Mouse (Mus musculus): Measurements from ENCODE around the gene Poll. TPM values are rescaled to one million over a fixed set of nuclear protein-coding genes. Genes with fewer than 3 reads are reported as not detected.

The Poll gene
- total and polyA plus RNA-seq, 2 experiments from 2014 or later: 10.8 to 11.8 TPM

- no peak for ATAC-seq
- no peak overlapping the region for H3K4me2 ChIP-seq (ENCODE audit: low read depth)
- no peak overlapping the region for H3K9ac ChIP-seq
- TF ChIP-seq CTCF (IDR thresholded peaks at IDR 0.05; ENCODE audit: low read depth): no peak
- no peak for DNase-seq
- H3K27ac ChIP-seq (ENCODE audit: low read depth, low read length): no peak overlapping the region
- H3K9me3 ChIP-seq (ENCODE audit: low read length): no peaks in the 10 kb centered on the region
- peaks cover 3% of the 10 kb centered on the region for H3K4me1 ChIP-seq (ENCODE audit: insufficient read depth)
- 60% methylated on average over 6 of the region's 6 CpGs for WGBS
- H3K36me3 ChIP-seq (ENCODE audit: insufficient read depth): peaks cover 4% of the 10 kb centered on the region; the same call in 1 of the 2 replicates
- H3K27me3 ChIP-seq (ENCODE audit: insufficient read depth, low read length): no peaks in the 10 kb centered on the region
- H3K4me3 ChIP-seq (ENCODE audit: low read depth, low read length): no peak overlapping the region
Observed at GRCm38 (mm10) chr19:45535929-45536328, 24.4 kb downstream of the Poll start.

GRCm38 (mm10) chr19:45535214-45535735 lies 25.1 kb downstream of the Poll start:
- Histone ChIP-seq H3K4me1 (ENCODE audit: insufficient read depth) (no peaks in the 10 kb centered on the region), H3K36me3 (ENCODE audit: insufficient read depth) (peaks cover 10% of the 10 kb centered on the region), H3K27me3 (ENCODE audit: insufficient read depth, low read length) (no peaks in the 10 kb centered on the region), H3K27ac (ENCODE audit: low read depth, low read length) (no peak overlapping the region), H3K9me3 (ENCODE audit: low read length) (no peaks in the 10 kb centered on the region), H3K4me2 (ENCODE audit: low read depth) (no peak overlapping the region), H3K4me3 (ENCODE audit: low read depth, low read length) (no peak overlapping the region), H3K9ac (no peak overlapping the region)
- DNase-seq: no peak
- WGBS: 83% methylated on average over 8 of the region's 8 CpGs
- ATAC-seq: no peak
- TF ChIP-seq CTCF (IDR thresholded peaks at IDR 0.05; ENCODE audit: low read depth): no peak

- no peak overlapping the region for H3K4me3 ChIP-seq (ENCODE audit: low read depth, low read length)
- H3K9me3 ChIP-seq (ENCODE audit: low read length): no peaks in the 10 kb centered on the region
- no peaks in the 10 kb centered on the region for H3K4me1 ChIP-seq (ENCODE audit: insufficient read depth)
- ATAC-seq (no peak), DNase-seq (no peak)
- H3K27me3 ChIP-seq (ENCODE audit: insufficient read depth, low read length): no peaks in the 10 kb centered on the region
- no peak overlapping the region for H3K4me2 ChIP-seq (ENCODE audit: low read depth)
- no peak for TF ChIP-seq CTCF (IDR thresholded peaks at IDR 0.05; ENCODE audit: low read depth)
- no peak overlapping the region for H3K9ac ChIP-seq
- H3K27ac ChIP-seq (ENCODE audit: low read depth, low read length): no peak overlapping the region
- peaks cover 24% of the 10 kb centered on the region for H3K36me3 ChIP-seq (ENCODE audit: insufficient read depth)
- 54% methylated on average over 7 of the region's 7 CpGs for WGBS
Observed at GRCm38 (mm10) chr19:45533617-45534016, 26.7 kb downstream of the Poll start.

- Histone ChIP-seq H3K36me3 (ENCODE audit: insufficient read depth) (peaks cover 43% of the 10 kb centered on the region), H3K9me3 (ENCODE audit: low read length) (no peaks in the 10 kb centered on the region), H3K4me3 (ENCODE audit: low read depth, low read length) (no peak overlapping the region), H3K27me3 (ENCODE audit: insufficient read depth, low read length) (no peaks in the 10 kb centered on the region), H3K9ac (no peak overlapping the region), H3K27ac (ENCODE audit: low read depth, low read length) (no peak overlapping the region), H3K4me2 (ENCODE audit: low read depth) (no peak overlapping the region), H3K4me1 (ENCODE audit: insufficient read depth) (no peaks in the 10 kb centered on the region)
- DNase-seq: no peak
- no peak for TF ChIP-seq CTCF (IDR thresholded peaks at IDR 0.05; ENCODE audit: low read depth)
- 68% methylated on average over 6 of the region's 6 CpGs for WGBS
- no peak for ATAC-seq
Observed at GRCm38 (mm10) chr19:45531554-45531953, 28.8 kb downstream of the Poll start.

- Histone ChIP-seq H3K27ac (ENCODE audit: low read depth, low read length) (no peak overlapping the region), H3K4me1 (ENCODE audit: insufficient read depth) (no peaks in the 10 kb centered on the region), H3K36me3 (ENCODE audit: insufficient read depth) (peaks cover 44% of the 10 kb centered on the region), H3K4me3 (ENCODE audit: low read depth, low read length) (no peak overlapping the region), H3K4me2 (ENCODE audit: low read depth) (no peak overlapping the region), H3K9me3 (ENCODE audit: low read length) (no peaks in the 10 kb centered on the region), H3K27me3 (ENCODE audit: insufficient read depth, low read length) (no peaks in the 10 kb centered on the region), H3K9ac (no peak overlapping the region)
- no peak for ATAC-seq
- no peak for DNase-seq
- 84% methylated on average over 15 of the region's 15 CpGs for WGBS
- no peak for TF ChIP-seq CTCF (IDR thresholded peaks at IDR 0.05; ENCODE audit: low read depth)
Observed at GRCm38 (mm10) chr19:45530200-45530995, 29.9 kb downstream of the Poll start.

- no peak for ATAC-seq
Observed at GRCm38 (mm10) chr19:45529294-45529693, 31.0 kb downstream of the Poll start.

GRCm38 (mm10) chr19:45527931-45528534 lies 32.3 kb downstream of the Poll start:
- Histone ChIP-seq H3K36me3 (ENCODE audit: insufficient read depth) (peaks cover 52% of the 10 kb centered on the region), H3K4me2 (ENCODE audit: low read depth) (no peak overlapping the region), H3K9me3 (ENCODE audit: low read length) (no peaks in the 10 kb centered on the region), H3K9ac (no peak overlapping the region), H3K4me3 (ENCODE audit: low read depth, low read length) (no peak overlapping the region), H3K4me1 (ENCODE audit: insufficient read depth) (no peaks in the 10 kb centered on the region), H3K27ac (ENCODE audit: low read depth, low read length) (no peak overlapping the region), H3K27me3 (ENCODE audit: insufficient read depth, low read length) (no peaks in the 10 kb centered on the region)
- no peak for ATAC-seq
- TF ChIP-seq CTCF (IDR thresholded peaks at IDR 0.05; ENCODE audit: low read depth): no peak
- WGBS: 97% methylated on average over 10 of the region's 10 CpGs
- no peak for DNase-seq

More at GRCm38 (mm10) chr19:45529294-45529693, 31.0 kb downstream of the Poll start:
- whole genome bisulfite sequencing: 88% methylated on average over 5 of the region's 5 CpGs
- H3K4me2 ChIP-seq (ENCODE audit: low read depth): no peak overlapping the region
- H3K4me3 ChIP-seq (ENCODE audit: low read depth, low read length): no peak overlapping the region
- no peak overlapping the region for H3K27ac ChIP-seq (ENCODE audit: low read depth, low read length)
- H3K9me3 ChIP-seq (ENCODE audit: low read length): no peaks in the 10 kb centered on the region
- no peak for TF ChIP-seq CTCF (IDR thresholded peaks at IDR 0.05; ENCODE audit: low read depth)
- H3K27me3 ChIP-seq (ENCODE audit: insufficient read depth, low read length): no peaks in the 10 kb centered on the region
- DNase-seq: no peak
- peaks cover 47% of the 10 kb centered on the region for H3K36me3 ChIP-seq (ENCODE audit: insufficient read depth)
- H3K9ac ChIP-seq: no peak overlapping the region
- H3K4me1 ChIP-seq (ENCODE audit: insufficient read depth): no peaks in the 10 kb centered on the region
